Mouse (Mus musculus) forebrain, postnatal 0 days (tissue): ENCODE measurements around the gene Zfp819. TPM values are rescaled to one million over a fixed set of nuclear protein-coding genes. Genes with fewer than 3 reads are reported as not detected.

Experiments used
- ATAC-seq: fragments of 200-750 bp; cut with Nextera tagmentation; 2 replicates; pipeline ENCODE4 v1.8.0; 2017; ENCODE audit warnings: mild to moderate bottlenecking, moderate library complexity
- DNase-seq: peaks from one replicate; pipeline ENCODE4 v3.0.0-alpha.2; 2015
- H3K27ac ChIP-seq: fragments of 300-500 bp; sonication (generic); 2 replicates; pipeline ENCODE4 v1.5.1; 2014; ENCODE audit warnings: low read depth, mild to moderate bottlenecking, antibody characterized with exemption, low read length, moderate library complexity, mixed read lengths
- H3K27me3 ChIP-seq: fragments of 300-500 bp; sonication (generic); 2 replicates; pipeline ENCODE4 v1.6.1; 2014; ENCODE audit warnings: mild to moderate bottlenecking, low read length, mixed read lengths; ENCODE audit not compliant: insufficient read depth
- H3K36me3 ChIP-seq: fragments of 300-500 bp; sonication (generic); 2 replicates; pipeline ENCODE4 v1.6.1; 2014; ENCODE audit warnings: mild to moderate bottlenecking, moderate library complexity; ENCODE audit not compliant: insufficient read depth
- H3K4me1 ChIP-seq: fragments of 300-500 bp; sonication (generic); 2 replicates; pipeline ENCODE4 v1.6.1; 2014; ENCODE audit warnings: antibody characterized with exemption; ENCODE audit not compliant: insufficient read depth
- H3K4me2 ChIP-seq: fragments of 300-500 bp; sonication (generic); 2 replicates; pipeline ENCODE4 v1.6.1; 2014; ENCODE audit warnings: low read depth, mild to moderate bottlenecking, moderate library complexity
- H3K4me3 ChIP-seq: fragments of 300-500 bp; sonication (generic); 2 replicates; pipeline ENCODE4 v1.5.1; 2014; ENCODE audit warnings: low read depth, low read length, mixed read lengths
- H3K9ac ChIP-seq: fragments of 300-500 bp; sonication (generic); 2 replicates; pipeline ENCODE4 v1.6.1; 2014; ENCODE audit warnings: mild to moderate bottlenecking
- H3K9me3 ChIP-seq: fragments of 300-500 bp; sonication (generic); 2 replicates; pipeline ENCODE4 v1.6.1; 2016; ENCODE audit warnings: low read length
- CTCF ChIP-seq: sonication (generic); IDR thresholded peaks from 2 replicates; pipeline ENCODE4 v1.5.1; 2016; ENCODE audit warnings: antibody characterized with exemption, control low read depth, low read depth
- WGBS: fragments of 180-500 bp; shearing (Covaris S2); extraction: QIAGEN DNeasy Blood & Tissue Kit; methylation state at CpG from one replicate; pipeline ENCODE4 v1.1.7; 2014; 5-methylcytosine and 5-hydroxymethylcytosine counted together
- polyA plus RNA-seq: library from polyadenylated mRNA; unstranded; fragments of >200 nt; fragmentation: Nextera tagmentation; extraction: Ambion mirVana; gene quantifications from 2 replicates; pipeline ENCODE4 v1.2.1, GENCODE M21; 2015
- total RNA-seq: library from RNA; depleted of rRNA; stranded (reverse); fragments of >200 nt; gene quantifications from 2 replicates; pipeline ENCODE4 v1.2.3, GENCODE M21; 2014; rRNA removed

Zfp819 gene
- total RNA-seq = 0.33 and 0.85 TPM in 2 replicates
- 0.23 TPM in 2 replicates for polyA plus RNA-seq

- ATAC-seq (peak; percentile 96), DNase-seq (peak; percentile 81)
- H3K36me3 ChIP-seq = no peaks in the 10 kb centered on the region
- peak within 1 kb of the TSS; percentile 39 for H3K4me3 ChIP-seq
- H3K9me3 ChIP-seq = no peaks in the 10 kb centered on the region
- H3K27ac ChIP-seq = no peak within 1 kb of the TSS
- no peak for TF ChIP-seq CTCF
- 14% methylated on average over 41 of the region's 41 CpGs for WGBS
- H3K4me2 ChIP-seq = peak within 1 kb of the TSS; percentile 75
- no peaks in the 10 kb centered on the region for H3K27me3 ChIP-seq
- H3K9ac ChIP-seq = peak within 1 kb of the TSS; percentile 28; the same call in 1 of the 2 replicates
- no peaks in the 10 kb centered on the region; the same call in 1 of the 2 replicates for H3K4me1 ChIP-seq
These were observed at the start of gene Zfp819 for GRCm38 (mm10) chr7:43606896-43607742. Gene Zfp819, plus strand, starts transcription at chr7:43607169.

GRCm38 (mm10) chr7:43562006-43562633, 44.8 kb upstream of the Zfp819 start, which contains the start of gene Zfp658:
Gene Zfp658, plus strand, starts transcription at chr7:43562256.
- H3K9me3 ChIP-seq = no peaks in the 10 kb centered on the region
- peaks cover 20% of the 10 kb centered on the region for H3K36me3 ChIP-seq
- no peaks in the 10 kb centered on the region for H3K27me3 ChIP-seq
- peak within 1 kb of the TSS; percentile 68 for H3K9ac ChIP-seq
- peak within 1 kb of the TSS; percentile 93 for H3K27ac ChIP-seq
- H3K4me1 ChIP-seq = peaks cover 11% of the 10 kb centered on the region
- peak within 1 kb of the TSS; percentile 81 for H3K4me3 ChIP-seq
- H3K4me2 ChIP-seq = peak within 1 kb of the TSS; percentile 83
- ATAC-seq (peak; percentile 95), DNase-seq (peak; percentile 97)
- TF ChIP-seq CTCF = peak; percentile 45
- WGBS = 3% methylated on average over 27 of the region's 27 CpGs

- Histone ChIP-seq H3K9ac (peak overlapping the region; percentile 68), H3K36me3 (peaks cover 25% of the 10 kb centered on the region), H3K27ac (peak overlapping the region; percentile 93), H3K9me3 (no peaks in the 10 kb centered on the region), H3K27me3 (no peaks in the 10 kb centered on the region), H3K4me2 (peak overlapping the region; percentile 83), H3K4me3 (peak overlapping the region; percentile 81), H3K4me1 (peaks cover 11% of the 10 kb centered on the region)
- peak; percentile 53 for DNase-seq
- under 1% methylated on average over 10 of the region's 10 CpGs for WGBS
- peak; percentile 28 for ATAC-seq
- TF ChIP-seq CTCF = no peak
These were observed 44.3 kb upstream of the Zfp819 start for GRCm38 (mm10) chr7:43562651-43563070.

GRCm38 (mm10) chr7:43563300-43563699, 43.7 kb upstream of the Zfp819 start:
- peak overlapping the region; percentile 68 for H3K9ac ChIP-seq
- H3K4me1 ChIP-seq = peaks cover 11% of the 10 kb centered on the region
- peak overlapping the region; percentile 83 for H3K4me2 ChIP-seq
- DNase-seq = no peak
- no peaks in the 10 kb centered on the region for H3K9me3 ChIP-seq
- no peak for TF ChIP-seq CTCF
- 49% methylated on average over 6 of the region's 6 CpGs for WGBS
- peaks cover 30% of the 10 kb centered on the region for H3K36me3 ChIP-seq
- no peak for ATAC-seq
- H3K27ac ChIP-seq = no peak overlapping the region
- H3K4me3 ChIP-seq = peak overlapping the region; percentile 81
- H3K27me3 ChIP-seq = no peaks in the 10 kb centered on the region

- H3K36me3 ChIP-seq = peaks cover 70% of the 10 kb centered on the region
- no peaks in the 10 kb centered on the region for H3K4me1 ChIP-seq
- no peak for DNase-seq
- WGBS = 97% methylated on average over 2 of the region's 2 CpGs
- H3K4me3 ChIP-seq = no peak overlapping the region
- no peak for TF ChIP-seq CTCF
- H3K9ac ChIP-seq = no peak overlapping the region
- H3K27me3 ChIP-seq = no peaks in the 10 kb centered on the region
- no peaks in the 10 kb centered on the region for H3K9me3 ChIP-seq
- no peak overlapping the region for H3K4me2 ChIP-seq
- no peak for ATAC-seq
- H3K27ac ChIP-seq = no peak overlapping the region
These were observed 35.8 kb upstream of the Zfp819 start for GRCm38 (mm10) chr7:43571216-43571615.

GRCm38 (mm10) chr7:43579440-43580171, 27.4 kb upstream of the Zfp819 start, which contains the start of gene Zfp719:
Gene Zfp719, plus strand, starts transcription at chr7:43579610.
- Histone ChIP-seq H3K9me3 (no peaks in the 10 kb centered on the region), H3K4me2 (peak within 1 kb of the TSS; percentile 74), H3K9ac (peak within 1 kb of the TSS; percentile 69), H3K27ac (peak within 1 kb of the TSS; percentile 92), H3K36me3 (peaks cover 14% of the 10 kb centered on the region), H3K4me3 (peak within 1 kb of the TSS; percentile 61), H3K4me1 (peaks cover 9% of the 10 kb centered on the region; the same call in 1 of the 2 replicates), H3K27me3 (no peaks in the 10 kb centered on the region)
- ATAC-seq = peak; percentile 98
- peak; percentile 96 for DNase-seq
- no peak for TF ChIP-seq CTCF
- under 1% methylated on average over 37 of the region's 37 CpGs for WGBS
